Mouse (Mus musculus): ENCODE results near the gene Serpina16. TPM values are rescaled to one million over a fixed set of nuclear protein-coding genes. Genes with fewer than 3 reads are reported as not detected.

The Serpina16 gene
- polyA plus RNA-seq, 2 experiments, result 0.04 to 0.06 TPM

DNA sequence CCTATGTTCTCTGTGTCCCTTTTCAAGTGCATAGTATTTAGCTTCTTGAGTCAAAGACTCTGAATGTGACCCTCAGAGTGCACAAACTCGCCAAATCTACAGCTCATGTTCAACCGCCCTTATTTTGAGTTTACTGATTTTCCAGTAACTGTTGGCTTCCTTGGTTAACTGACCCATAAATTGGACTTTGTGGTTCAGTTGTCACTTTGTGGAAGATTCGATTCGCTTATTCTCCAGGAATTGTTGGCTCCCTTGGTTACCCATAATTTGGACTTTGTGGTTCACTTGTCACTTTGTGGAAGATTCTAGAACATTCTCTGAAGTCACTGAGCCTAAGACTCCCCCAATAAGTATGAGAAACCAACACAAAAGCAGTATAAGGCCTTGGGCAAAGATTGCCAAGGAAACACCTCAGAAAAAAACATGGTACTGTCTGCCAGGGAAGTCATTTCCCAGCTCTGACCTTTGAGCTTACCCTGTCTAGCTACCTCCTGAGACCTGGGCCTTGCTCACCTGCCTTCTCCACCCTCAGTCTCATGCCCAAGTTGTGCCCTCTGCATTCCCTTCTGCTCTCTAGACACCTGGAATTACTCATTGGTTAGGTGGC is 24.3 kb upstream of the Serpina16 start:
- WGBS (ENCODE audit: insufficient replicate concordance), result 45% methylated on average over 4 of the region's 4 CpGs
- DNase-seq (ENCODE audit: low read depth in 3 of 3, low spot score in 3 of 3) (no peak), ATAC-seq (ENCODE audit: insufficient read depth) (no peak)
- no peak for TF ChIP-seq EP300 (IDR thresholded peaks at IDR 0.05; ENCODE audit: low read depth)
- TF ChIP-seq CTCF (IDR thresholded peaks at IDR 0.05; ENCODE audit: low read depth), result no peak
- H3K27ac ChIP-seq, result no peak overlapping the region
- no peak overlapping the region for H3K9ac ChIP-seq (replicated peaks)
- no peak overlapping the region for H3K4me3 ChIP-seq (ENCODE audit: insufficient read depth in 1 of 2, low read depth in 2 of 2, low read length in 2 of 2)
- H3K4me1 ChIP-seq (replicated peaks; ENCODE audit: control insufficient read depth in 2 of 2, insufficient read depth in 2 of 2, low read length in 1 of 2), result peaks cover 0 to 4% of the 10 kb centered on the region in 2 experiments; a peak in 2 of 4 replicates
- no peaks in the 10 kb centered on the region for H3K27me3 ChIP-seq (ENCODE audit: control insufficient read depth, insufficient read depth, low read length)
- H3K4me2 ChIP-seq (ENCODE audit: low read depth), result no peak overlapping the region
- H3K9me3 ChIP-seq (ENCODE audit: control insufficient read depth, low read length), result no peaks in the 10 kb centered on the region
- H3K36me3 ChIP-seq (replicated peaks; ENCODE audit: control insufficient read depth, insufficient read depth, low read depth), result no peaks in the 10 kb centered on the region

- no peaks in the 10 kb centered on the region for H3K4me1 ChIP-seq (replicated peaks; ENCODE audit: control insufficient read depth in 2 of 2, insufficient read depth in 2 of 2, low read length in 1 of 2)
- H3K4me2 ChIP-seq (ENCODE audit: low read depth), result no peak within 1 kb of the TSS
- 70% methylated on average over 8 of the region's 8 CpGs for WGBS (ENCODE audit: insufficient replicate concordance)
- no peaks in the 10 kb centered on the region for H3K27me3 ChIP-seq (ENCODE audit: control insufficient read depth, insufficient read depth, low read length)
- no peak within 1 kb of the TSS for H3K27ac ChIP-seq
- no peak within 1 kb of the TSS for H3K9ac ChIP-seq (replicated peaks)
- no peak for TF ChIP-seq CTCF (IDR thresholded peaks at IDR 0.05; ENCODE audit: low read depth)
- no peak for TF ChIP-seq EP300 (IDR thresholded peaks at IDR 0.05; ENCODE audit: low read depth)
- ATAC-seq (ENCODE audit: insufficient read depth) (no peak), DNase-seq (ENCODE audit: low read depth in 3 of 3, low spot score in 3 of 3) (no peak)
- no peaks in the 10 kb centered on the region for H3K36me3 ChIP-seq (replicated peaks; ENCODE audit: control insufficient read depth, insufficient read depth, low read depth)
- no peak within 1 kb of the TSS for H3K4me3 ChIP-seq (ENCODE audit: insufficient read depth in 1 of 2, low read depth in 2 of 2, low read length in 2 of 2)
- no peaks in the 10 kb centered on the region for H3K9me3 ChIP-seq (ENCODE audit: control insufficient read depth, low read length)
Measured at GRCm38 (mm10) chr12:103695429-103695828, 19.5 kb upstream of the Serpina16 start, which contains the start of gene Serpina1f. Gene Serpina1f (minus strand): TSS chr12:103695529.

DNA sequence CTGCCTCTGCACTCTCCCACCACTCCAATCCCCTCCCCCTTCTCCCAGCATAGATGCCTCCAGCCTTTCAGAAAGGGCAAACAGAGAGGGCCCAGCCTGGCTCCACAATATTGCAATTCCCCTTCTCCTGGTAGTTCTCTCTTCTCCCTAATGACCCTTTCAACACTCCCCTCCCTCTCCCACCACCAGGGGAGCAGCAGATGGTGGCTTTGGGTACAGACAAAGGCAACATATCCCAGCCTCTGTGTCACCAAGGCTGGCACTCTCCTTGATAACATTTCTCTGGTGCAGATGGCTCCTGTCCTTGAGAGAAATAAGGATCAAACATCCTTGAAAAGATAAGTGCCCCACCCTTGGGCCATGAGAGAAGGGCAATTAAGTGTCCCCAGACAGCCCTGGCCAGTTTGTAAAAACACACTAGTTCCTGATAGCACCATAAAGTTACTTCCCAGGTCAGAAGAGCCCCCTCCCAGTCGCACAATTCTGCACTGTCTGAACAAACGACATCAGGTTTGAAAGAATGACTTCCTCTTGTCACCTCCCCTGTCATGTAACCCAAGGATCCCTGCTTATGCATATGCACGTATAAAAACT is 12.4 kb upstream of the Serpina16 start:
- Histone ChIP-seq H3K9ac (replicated peaks) (no peak overlapping the region), H3K4me2 (ENCODE audit: low read depth) (no peak overlapping the region), H3K4me1 (replicated peaks; ENCODE audit: control insufficient read depth in 2 of 2, insufficient read depth in 2 of 2, low read length in 1 of 2) (peaks cover 0 to 8% of the 10 kb centered on the region in 2 experiments; a peak in 2 of 4 replicates), H3K27ac (no peak overlapping the region), H3K9me3 (ENCODE audit: control insufficient read depth, low read length) (no peaks in the 10 kb centered on the region), H3K27me3 (ENCODE audit: control insufficient read depth, insufficient read depth, low read length) (no peaks in the 10 kb centered on the region), H3K4me3 (ENCODE audit: insufficient read depth in 1 of 2, low read depth in 2 of 2, low read length in 2 of 2) (no peak overlapping the region), H3K36me3 (replicated peaks; ENCODE audit: control insufficient read depth, insufficient read depth, low read depth) (no peaks in the 10 kb centered on the region)
- 15% methylated on average over 3 of the region's 3 CpGs for WGBS (ENCODE audit: insufficient replicate concordance)
- DNase-seq (ENCODE audit: low read depth in 3 of 3, low spot score in 3 of 3) (no peak), ATAC-seq (ENCODE audit: insufficient read depth) (no peak)
- TF ChIP-seq EP300 (IDR thresholded peaks at IDR 0.05; ENCODE audit: low read depth) (no peak), CTCF (IDR thresholded peaks at IDR 0.05; ENCODE audit: low read depth) (no peak)

DNA sequence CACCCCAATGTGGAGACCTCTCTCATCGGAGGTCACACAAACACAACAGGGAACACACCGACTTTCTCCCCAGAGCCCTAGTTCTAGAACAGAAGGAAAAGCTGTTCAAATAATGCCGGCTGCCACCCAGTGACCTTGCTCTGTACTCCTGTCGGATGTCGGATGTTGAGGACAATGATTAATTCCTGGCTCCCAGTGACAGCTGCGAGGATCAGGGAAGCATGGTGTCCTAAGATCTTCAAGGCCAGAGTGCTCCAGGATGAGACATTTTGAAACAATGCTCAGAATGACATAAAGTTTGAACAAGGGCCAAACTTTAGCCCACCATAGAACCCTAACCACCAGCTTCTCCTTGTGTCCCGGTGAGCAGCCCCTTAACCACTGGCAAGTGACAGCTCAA is 11.1 kb upstream of the Serpina16 start:
- Histone ChIP-seq H3K27ac (no peak overlapping the region), H3K4me1 (replicated peaks; ENCODE audit: control insufficient read depth in 2 of 2, insufficient read depth in 2 of 2, low read length in 1 of 2) (peaks cover 0 to 9% of the 10 kb centered on the region in 2 experiments; a peak in 2 of 4 replicates), H3K36me3 (replicated peaks; ENCODE audit: control insufficient read depth, insufficient read depth, low read depth) (no peaks in the 10 kb centered on the region), H3K4me3 (ENCODE audit: insufficient read depth in 1 of 2, low read depth in 2 of 2, low read length in 2 of 2) (no peak overlapping the region), H3K9ac (replicated peaks) (no peak overlapping the region), H3K9me3 (ENCODE audit: control insufficient read depth, low read length) (no peaks in the 10 kb centered on the region), H3K27me3 (ENCODE audit: control insufficient read depth, insufficient read depth, low read length) (no peaks in the 10 kb centered on the region), H3K4me2 (ENCODE audit: low read depth) (no peak overlapping the region)
- ATAC-seq (ENCODE audit: insufficient read depth), result no peak
- WGBS (ENCODE audit: insufficient replicate concordance), result 58% methylated on average over 7 of the region's 7 CpGs
- DNase-seq (ENCODE audit: low read depth in 3 of 3, low spot score in 3 of 3), result no peak
- no peak for TF ChIP-seq CTCF (IDR thresholded peaks at IDR 0.05; ENCODE audit: low read depth)
- TF ChIP-seq EP300 (IDR thresholded peaks at IDR 0.05; ENCODE audit: low read depth), result no peak

DNA sequence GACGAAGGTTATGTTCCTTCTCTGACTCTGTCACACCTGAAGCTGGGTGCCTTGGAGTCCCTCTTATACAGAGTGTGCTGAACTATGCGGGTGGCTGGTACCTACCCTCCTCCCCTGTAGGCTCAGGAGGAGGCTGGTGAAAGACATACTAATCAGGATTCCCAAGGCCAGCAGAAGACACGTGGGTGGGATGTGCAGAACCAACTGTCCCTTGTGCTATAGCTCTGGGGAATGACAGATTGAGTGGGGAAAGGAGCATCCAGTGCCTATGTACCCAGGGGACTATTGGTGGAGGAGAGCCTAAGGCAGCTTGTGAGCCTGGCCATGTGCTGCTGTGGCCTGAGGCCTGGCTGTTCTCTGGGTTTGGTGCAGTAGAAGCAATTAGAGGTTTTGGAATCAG is 10.1 kb upstream of the Serpina16 start:
- no peaks in the 10 kb centered on the region for H3K9me3 ChIP-seq (ENCODE audit: control insufficient read depth, low read length)
- 44% methylated on average over 3 of the region's 3 CpGs for WGBS (ENCODE audit: insufficient replicate concordance)
- TF ChIP-seq CTCF (IDR thresholded peaks at IDR 0.05; ENCODE audit: low read depth) (no peak), EP300 (IDR thresholded peaks at IDR 0.05; ENCODE audit: low read depth) (no peak)
- H3K27me3 ChIP-seq (ENCODE audit: control insufficient read depth, insufficient read depth, low read length), result no peaks in the 10 kb centered on the region
- no peak overlapping the region for H3K9ac ChIP-seq (replicated peaks)
- H3K4me3 ChIP-seq (ENCODE audit: insufficient read depth in 1 of 2, low read depth in 2 of 2, low read length in 2 of 2), result no peak overlapping the region
- H3K36me3 ChIP-seq (replicated peaks; ENCODE audit: control insufficient read depth, insufficient read depth, low read depth), result no peaks in the 10 kb centered on the region
- DNase-seq (ENCODE audit: low read depth in 3 of 3, low spot score in 3 of 3), result no peak
- peaks cover 0 to 11% of the 10 kb centered on the region in 2 experiments; a peak in 2 of 4 replicates for H3K4me1 ChIP-seq (replicated peaks; ENCODE audit: control insufficient read depth in 2 of 2, insufficient read depth in 2 of 2, low read length in 1 of 2)
- no peak overlapping the region for H3K27ac ChIP-seq
- no peak overlapping the region for H3K4me2 ChIP-seq (ENCODE audit: low read depth)
- ATAC-seq (ENCODE audit: insufficient read depth), result no peak
